Mouse (Mus musculus) forebrain, embryonic 11.5 days (tissue): ENCODE data around the gene Cldn19. TPM values are rescaled to one million over a fixed set of nuclear protein-coding genes. Genes with fewer than 3 reads are reported as not detected.

Experiments
- ATAC-seq: fragments of 200-750 bp; cut with Nextera tagmentation; replicated peaks from 2 replicates; pipeline ENCODE4 v1.8.0; 2017; ENCODE audit warnings: moderate TSS enrichment; ENCODE audit not compliant: low FRiP score
- DNase-seq: peaks from one replicate; pipeline ENCODE4 v3.0.0-alpha.2; 2017; ENCODE audit warnings: low spot score
- H3K27ac ChIP-seq: fragments of 300-500 bp; sonication (generic); 2 replicates; pipeline ENCODE4 v1.5.1; 2014; ENCODE audit warnings: low read depth, low read length
- H3K27me3 ChIP-seq: fragments of 300-500 bp; sonication (generic); 2 replicates; pipeline ENCODE4 v1.6.1; 2014; ENCODE audit warnings: mild to moderate bottlenecking, low read length, mixed read lengths; ENCODE audit not compliant: control insufficient read depth, insufficient read depth
- H3K36me3 ChIP-seq: fragments of 300-500 bp; sonication (generic); 2 replicates; pipeline ENCODE4 v1.6.1; 2014; ENCODE audit warnings: mild to moderate bottlenecking, low read length, moderate library complexity, mixed read lengths; ENCODE audit not compliant: control insufficient read depth, insufficient read depth
- H3K4me1 ChIP-seq: fragments of 300-500 bp; sonication (generic); replicated peaks from 2 replicates; pipeline ENCODE4 v1.6.1; 2014; ENCODE audit warnings: low read length, mixed read lengths; ENCODE audit not compliant: control insufficient read depth, insufficient read depth
- H3K4me2 ChIP-seq: fragments of 300-500 bp; sonication (generic); 2 replicates; pipeline ENCODE4 v1.6.1; 2014; ENCODE audit warnings: low read depth, mild to moderate bottlenecking, low read length, moderate library complexity, mixed read lengths; ENCODE audit not compliant: severe bottlenecking
- H3K4me3 ChIP-seq: fragments of 300-500 bp; sonication (generic); 2 replicates; pipeline ENCODE4 v1.5.1; 2014; ENCODE audit warnings: low read depth, low read length
- H3K9ac ChIP-seq: fragments of 300-500 bp; sonication (generic); 2 replicates; pipeline ENCODE4 v1.6.1; 2014; ENCODE audit warnings: low read length
- H3K9me3 ChIP-seq: fragments of 300-500 bp; sonication (generic); 2 replicates; pipeline ENCODE4 v1.6.1; 2016; ENCODE audit warnings: low read length, mixed read lengths; ENCODE audit not compliant: control insufficient read depth
- WGBS: fragments of 180-500 bp; shearing (Covaris S2); extraction: QIAGEN DNeasy Blood & Tissue Kit; methylation state at CpG from one replicate; pipeline ENCODE4 v1.1.7; 2014; 5-methylcytosine and 5-hydroxymethylcytosine counted together
- polyA plus RNA-seq: library from polyadenylated mRNA; unstranded; fragments of >200 nt; fragmentation: Nextera tagmentation; extraction: Ambion mirVana; gene quantifications from 2 replicates; pipeline ENCODE4 v1.2.1, GENCODE M21; 2014

Gene Cldn19
- polyA plus RNA-seq, 1 experiment from 2014 or later, result 0.21 TPM

DNA sequence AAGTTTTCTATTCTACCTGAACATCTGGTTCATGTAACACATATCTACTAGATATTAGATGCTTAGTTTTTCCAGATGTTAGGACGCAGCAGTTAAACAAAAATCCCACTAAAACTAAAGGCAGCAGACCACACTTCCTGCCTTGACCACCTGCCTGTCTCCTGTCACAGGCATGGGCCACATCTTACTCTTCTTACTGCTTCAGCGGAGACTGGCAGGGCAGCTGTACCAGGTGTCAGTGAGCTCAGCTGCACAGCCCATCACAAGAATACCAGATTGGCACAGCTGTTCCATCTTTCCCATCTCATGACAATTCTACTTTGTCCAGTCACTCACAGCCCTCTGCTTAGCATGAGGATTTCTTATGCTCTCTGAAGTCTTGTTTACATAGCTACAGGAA is 42.1 kb downstream of the Cldn19 start:
- Histone ChIP-seq H3K27me3 (no peaks in the 10 kb centered on the region), H3K4me1 (no peaks in the 10 kb centered on the region; the same call in 1 of the 2 replicates), H3K9ac (no peak overlapping the region), H3K27ac (no peak overlapping the region), H3K4me3 (no peak overlapping the region), H3K36me3 (no peaks in the 10 kb centered on the region), H3K4me2 (no peak overlapping the region), H3K9me3 (no peaks in the 10 kb centered on the region)
- no peak for ATAC-seq
- DNase-seq, result no peak
- WGBS, result 91% methylated on average over 2 of the region's 2 CpGs

DNA sequence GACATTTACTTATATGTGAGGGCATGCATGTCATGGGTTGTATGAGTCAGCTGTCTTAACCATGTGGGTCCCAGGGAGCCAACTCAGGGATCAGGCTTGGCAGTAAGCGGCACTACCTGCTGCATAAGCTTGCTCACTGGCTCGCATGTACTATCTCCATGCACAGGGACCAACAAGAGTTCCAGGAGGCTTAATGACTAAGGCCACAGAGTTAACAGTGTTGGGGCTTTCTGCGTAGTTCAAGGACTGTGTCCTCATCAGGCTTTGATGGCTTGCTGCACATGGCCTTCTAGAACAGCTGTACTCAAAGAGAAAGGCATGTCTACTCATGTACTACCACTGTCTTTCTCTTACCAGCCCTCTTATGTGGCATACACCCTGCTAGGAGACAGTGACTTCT is 45.5 kb downstream of the Cldn19 start:
- ATAC-seq, result no peak
- H3K4me3 ChIP-seq, result no peak overlapping the region
- H3K27ac ChIP-seq, result no peak overlapping the region
- no peak overlapping the region for H3K9ac ChIP-seq
- no peaks in the 10 kb centered on the region for H3K4me1 ChIP-seq
- no peak overlapping the region for H3K4me2 ChIP-seq
- 97% methylated on average over 3 of the region's 3 CpGs for WGBS
- H3K9me3 ChIP-seq, result no peaks in the 10 kb centered on the region
- no peaks in the 10 kb centered on the region for H3K27me3 ChIP-seq
- DNase-seq, result no peak
- no peaks in the 10 kb centered on the region for H3K36me3 ChIP-seq

DNA sequence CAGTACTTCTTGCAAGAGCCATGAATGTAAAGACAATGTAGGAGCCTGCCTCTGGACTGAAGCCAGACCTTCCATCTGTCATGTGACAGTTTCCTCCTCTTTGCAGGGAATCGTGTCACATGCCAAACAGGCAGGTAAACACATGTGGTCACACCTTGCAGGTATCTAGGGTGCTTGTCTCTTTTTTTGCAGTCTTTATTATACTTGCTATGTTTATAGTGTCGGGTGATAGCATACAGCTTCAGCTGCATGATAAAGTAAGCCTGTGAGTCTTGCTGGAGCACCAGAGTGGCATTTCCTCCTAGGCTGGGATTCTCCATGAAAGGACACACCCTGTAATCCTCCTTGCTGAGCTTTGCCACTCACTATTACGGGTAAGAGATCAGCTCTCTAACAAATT is 46.6 kb downstream of the Cldn19 start:
- Histone ChIP-seq H3K27ac (no peak overlapping the region), H3K4me3 (no peak overlapping the region), H3K36me3 (no peaks in the 10 kb centered on the region), H3K4me2 (no peak overlapping the region), H3K9me3 (no peaks in the 10 kb centered on the region), H3K9ac (no peak overlapping the region), H3K4me1 (no peaks in the 10 kb centered on the region), H3K27me3 (no peaks in the 10 kb centered on the region)
- ATAC-seq, result no peak
- DNase-seq, result no peak
- WGBS, result 87% methylated on average over 3 of the region's 3 CpGs

DNA sequence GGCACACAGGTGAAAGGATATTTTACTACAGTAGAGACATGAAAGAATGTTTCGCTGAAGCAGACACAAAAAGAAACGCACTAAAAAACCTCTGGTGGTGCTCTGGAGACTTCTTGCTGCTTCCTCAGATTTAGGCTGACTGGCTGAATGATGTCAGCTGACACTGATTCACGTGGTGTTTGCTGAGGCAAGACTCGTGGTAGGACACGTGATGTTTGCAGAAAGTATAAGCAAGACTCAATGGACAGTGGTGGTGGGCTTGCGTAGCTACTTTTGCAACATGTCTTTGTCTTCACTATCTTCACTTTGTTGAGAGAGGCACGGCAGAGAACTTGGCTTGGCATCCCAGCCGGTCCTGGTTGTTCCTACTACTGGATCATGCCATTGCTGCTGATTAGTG is 48.1 kb downstream of the Cldn19 start:
- no peaks in the 10 kb centered on the region for H3K4me1 ChIP-seq
- WGBS, result 92% methylated on average over 8 of the region's 8 CpGs
- no peak overlapping the region for H3K9ac ChIP-seq
- no peaks in the 10 kb centered on the region for H3K36me3 ChIP-seq
- no peaks in the 10 kb centered on the region for H3K9me3 ChIP-seq
- no peak overlapping the region for H3K4me3 ChIP-seq
- ATAC-seq, result no peak
- H3K4me2 ChIP-seq, result no peak overlapping the region
- no peak overlapping the region for H3K27ac ChIP-seq
- DNase-seq, result no peak
- H3K27me3 ChIP-seq, result no peaks in the 10 kb centered on the region

GRCm38 (mm10) chr4:119305418-119305817 is 50.2 kb downstream of the Cldn19 start:
- no peaks in the 10 kb centered on the region; the same call in 1 of the 2 replicates for H3K36me3 ChIP-seq
- H3K4me2 ChIP-seq, result no peak overlapping the region
- 85% methylated on average over 5 of the region's 5 CpGs for WGBS
- no peak overlapping the region for H3K27ac ChIP-seq
- H3K4me1 ChIP-seq, result no peaks in the 10 kb centered on the region
- no peak for ATAC-seq
- H3K27me3 ChIP-seq, result no peaks in the 10 kb centered on the region
- H3K4me3 ChIP-seq, result no peak overlapping the region
- no peaks in the 10 kb centered on the region for H3K9me3 ChIP-seq
- no peak for DNase-seq
- H3K9ac ChIP-seq, result no peak overlapping the region

Other genes with a start within 250 kb of the Cldn19 start
- 171 and 181 TPM in 2 replicates for gene Slc2a1, start 146.7 kb upstream of the Cldn19 start, polyA plus RNA-seq
- gene Zfp691, start 81.2 kb upstream of the Cldn19 start, polyA plus RNA-seq, result 10.5 and 11.1 TPM in 2 replicates
- gene Ermap, start 65.4 kb upstream of the Cldn19 start, polyA plus RNA-seq, result 11.1 and 11.4 TPM in 2 replicates
- 146 and 150 TPM in 2 replicates for gene Svbp, start 60.1 kb upstream of the Cldn19 start, polyA plus RNA-seq
- not detected in 2 replicates for gene Tmem269, start 37.2 kb upstream of the Cldn19 start, polyA plus RNA-seq
- 37.3 and 37.8 TPM in 2 replicates for gene AU022252, start 22.7 kb upstream of the Cldn19 start, polyA plus RNA-seq
- gene P3h1, start 22.5 kb upstream of the Cldn19 start, polyA plus RNA-seq, result 16.8 and 17.8 TPM in 2 replicates
- 1,312 and 1,467 TPM in 2 replicates for gene Ybx1, start 39.2 kb downstream of the Cldn19 start, polyA plus RNA-seq
- 119 and 133 TPM in 2 replicates for gene Ppih, start 65.1 kb downstream of the Cldn19 start, polyA plus RNA-seq
- gene Ccdc30, start 160.1 kb downstream of the Cldn19 start, polyA plus RNA-seq, result 10.2 and 11.0 TPM in 2 replicates
- gene Ppcs, start 167.0 kb downstream of the Cldn19 start, polyA plus RNA-seq, result 19.5 and 19.9 TPM in 2 replicates
- gene Zmynd12, start 167.4 kb downstream of the Cldn19 start, polyA plus RNA-seq, result not detected in 2 replicates
- gene Rimkla, start 237.2 kb downstream of the Cldn19 start, polyA plus RNA-seq, result 5.2 and 5.6 TPM in 2 replicates